Mouse (Mus musculus) stomach, embryonic 14.5 days (tissue): Measurements from ENCODE around the gene Gm49394. TPM values are rescaled to one million over a fixed set of nuclear protein-coding genes. Genes with fewer than 3 reads are reported as not detected.

Experiments
- ATAC-seq: fragments of 200-750 bp; cut with Nextera tagmentation; 2 replicates; pipeline ENCODE4 v1.8.0; 2017; ENCODE audit warnings: low read depth, moderate TSS enrichment; ENCODE audit not compliant: insufficient number of reproducible peaks, insufficient read depth, low FRiP score
- H3K27ac ChIP-seq: fragments of 300-500 bp; sonication (generic); 2 replicates; pipeline ENCODE4 v1.5.1; 2014; ENCODE audit warnings: mild to moderate bottlenecking, low read length, moderate library complexity, mixed read lengths
- H3K27me3 ChIP-seq: fragments of 300-500 bp; sonication (generic); 2 replicates; pipeline ENCODE4 v1.6.1; 2014; ENCODE audit warnings: low read length, control low read depth, mixed read lengths; ENCODE audit not compliant: control insufficient read depth, insufficient read depth
- H3K36me3 ChIP-seq: fragments of 300-500 bp; sonication (generic); 2 replicates; pipeline ENCODE4 v1.6.1; 2014; ENCODE audit warnings: mild to moderate bottlenecking, control low read depth, low read length, moderate library complexity, mixed read lengths; ENCODE audit not compliant: control insufficient read depth, insufficient read depth
- H3K4me1 ChIP-seq: fragments of 300-500 bp; sonication (generic); 2 replicates; pipeline ENCODE4 v1.6.1; 2014; ENCODE audit warnings: low read length, control low read depth, mixed read lengths; ENCODE audit not compliant: control insufficient read depth, insufficient read depth
- H3K4me2 ChIP-seq: fragments of 300-500 bp; sonication (generic); replicated peaks from 2 replicates; pipeline ENCODE4 v1.6.1; 2014; ENCODE audit warnings: low read depth, low read length, control low read depth
- H3K4me3 ChIP-seq: fragments of 300-500 bp; sonication (generic); 2 replicates; pipeline ENCODE4 v1.5.1; 2014; ENCODE audit warnings: low read depth, low read length, control low read depth
- H3K9ac ChIP-seq: fragments of 300-500 bp; sonication (generic); replicated peaks from 2 replicates; pipeline ENCODE4 v1.6.1; 2014; ENCODE audit warnings: low read depth, mild to moderate bottlenecking, control low read depth, low read length, moderate library complexity, mixed read lengths
- H3K9me3 ChIP-seq: fragments of 300-500 bp; sonication (generic); 2 replicates; pipeline ENCODE4 v1.6.1; 2016; ENCODE audit warnings: low read depth, low read length, control low read depth; ENCODE audit not compliant: control insufficient read depth
- WGBS: fragments of 180-500 bp; shearing (Covaris S2); extraction: QIAGEN DNeasy Blood & Tissue Kit; methylation state at CpG from one replicate; pipeline ENCODE4 v1.1.7; 2014; 5-methylcytosine and 5-hydroxymethylcytosine counted together
- microRNA counts: library from miRNA; unstranded; fragments of <30 nt; microRNA quantifications from one replicate; lab custom pipeline; 2016
- microRNA-seq: library from miRNA; unstranded; fragments of <30 nt; microRNA quantifications from one replicate; pipeline ENCODE4, GENCODE M21; 2016
- polyA plus RNA-seq: library from polyadenylated mRNA; unstranded; fragments of >200 nt; fragmentation: Nextera tagmentation; extraction: Ambion mirVana; gene quantifications from 2 replicates; pipeline ENCODE4 v1.2.1, GENCODE M21; 2014

Gene Gm49394
- polyA plus RNA-seq, 1 experiment from 2014 or later: not detected

- no peak overlapping the region for H3K4me3 ChIP-seq
- H3K4me1 ChIP-seq: no peaks in the 10 kb centered on the region
- H3K27ac ChIP-seq: no peak overlapping the region
- H3K4me2 ChIP-seq: no peak overlapping the region
- no peaks in the 10 kb centered on the region for H3K36me3 ChIP-seq
- H3K27me3 ChIP-seq: no peaks in the 10 kb centered on the region
- H3K9ac ChIP-seq: no peak overlapping the region
- no peaks in the 10 kb centered on the region for H3K9me3 ChIP-seq
- 77% methylated on average over 4 of the region's 4 CpGs for WGBS
- ATAC-seq: no peak
Measured at GRCm38 (mm10) chr7:142622180-142622579, 47.6 kb downstream of the Gm49394 start.

GRCm38 (mm10) chr7:142613077-142613476 is 56.7 kb downstream of the Gm49394 start:
- Histone ChIP-seq H3K27me3 (no peaks in the 10 kb centered on the region), H3K9ac (no peak overlapping the region), H3K4me1 (peaks cover 25% of the 10 kb centered on the region), H3K27ac (no peak overlapping the region), H3K4me2 (no peak overlapping the region), H3K9me3 (no peaks in the 10 kb centered on the region), H3K36me3 (no peaks in the 10 kb centered on the region), H3K4me3 (no peak overlapping the region)
- ATAC-seq: no peak
- WGBS: 55% methylated on average over 2 of the region's 2 CpGs

- H3K27ac ChIP-seq: peak overlapping the region; percentile 86
- peak overlapping the region; percentile 35 for H3K4me2 ChIP-seq
- peak; percentile 96 for ATAC-seq
- H3K4me3 ChIP-seq: peak overlapping the region; percentile 13; the same call in 1 of the 2 replicates
- no peaks in the 10 kb centered on the region for H3K9me3 ChIP-seq
- no peaks in the 10 kb centered on the region for H3K36me3 ChIP-seq
- peaks cover 25% of the 10 kb centered on the region for H3K4me1 ChIP-seq
- H3K27me3 ChIP-seq: no peaks in the 10 kb centered on the region
- WGBS: 2% methylated on average over 12 of the region's 12 CpGs
- H3K9ac ChIP-seq: no peak overlapping the region
Measured at GRCm38 (mm10) chr7:142610627-142611406, 58.9 kb downstream of the Gm49394 start.

GRCm38 (mm10) chr7:142600921-142601320 is 68.8 kb downstream of the Gm49394 start:
- Histone ChIP-seq H3K27me3 (no peaks in the 10 kb centered on the region), H3K27ac (no peak overlapping the region), H3K4me3 (no peak overlapping the region), H3K9ac (no peak overlapping the region), H3K9me3 (no peaks in the 10 kb centered on the region), H3K4me1 (peaks cover 4% of the 10 kb centered on the region), H3K36me3 (no peaks in the 10 kb centered on the region), H3K4me2 (no peak overlapping the region)
- WGBS: 92% methylated on average over 2 of the region's 2 CpGs
- ATAC-seq: no peak

MicroRNAs encoded within 50 kb of the gene (microRNA counts, 519-probe panel; counts per million panel counts)
- microRNA mmu-miR-483 (lab: Ali Mortazavi, UCI): 2,494 counts per million, percentile 42 among the panel's probes with 10 or more counts

Small RNA genes within 50 kb of the gene (microRNA-seq; reads per million reads assigned to microRNA genes)
- gene Mir483: 3,100 reads per million, percentile 84 among the genes with 10 or more reads in this experiment

Other genes with a start within 250 kb of the Gm49394 start
- 4.8 and 6.6 TPM in 2 replicates for gene Syt8, start 235.1 kb downstream of the Gm49394 start, polyA plus RNA-seq
- 4.6 and 5.8 TPM in 2 replicates for gene Tnni2, start 228.1 kb downstream of the Gm49394 start, polyA plus RNA-seq
- 194 and 211 TPM in 2 replicates for gene Lsp1, start 209.1 kb downstream of the Gm49394 start, polyA plus RNA-seq
- 2.2 and 2.6 TPM in 2 replicates for gene Tnnt3, start 171.1 kb downstream of the Gm49394 start, polyA plus RNA-seq
- 32.6 and 35.6 TPM in 2 replicates for gene Mrpl23, start 137.3 kb downstream of the Gm49394 start, polyA plus RNA-seq
- gene Igf2, start 3.1 kb downstream of the Gm49394 start, polyA plus RNA-seq: 1,256 and 1,341 TPM in 2 replicates
- gene Ins2, start 73.4 kb upstream of the Gm49394 start, polyA plus RNA-seq: 10.7 TPM in 1 of 2 replicates, not detected in the other